22 mouse cellular contexts compared by ENCODE assay signal in the genomic region with DNA sequence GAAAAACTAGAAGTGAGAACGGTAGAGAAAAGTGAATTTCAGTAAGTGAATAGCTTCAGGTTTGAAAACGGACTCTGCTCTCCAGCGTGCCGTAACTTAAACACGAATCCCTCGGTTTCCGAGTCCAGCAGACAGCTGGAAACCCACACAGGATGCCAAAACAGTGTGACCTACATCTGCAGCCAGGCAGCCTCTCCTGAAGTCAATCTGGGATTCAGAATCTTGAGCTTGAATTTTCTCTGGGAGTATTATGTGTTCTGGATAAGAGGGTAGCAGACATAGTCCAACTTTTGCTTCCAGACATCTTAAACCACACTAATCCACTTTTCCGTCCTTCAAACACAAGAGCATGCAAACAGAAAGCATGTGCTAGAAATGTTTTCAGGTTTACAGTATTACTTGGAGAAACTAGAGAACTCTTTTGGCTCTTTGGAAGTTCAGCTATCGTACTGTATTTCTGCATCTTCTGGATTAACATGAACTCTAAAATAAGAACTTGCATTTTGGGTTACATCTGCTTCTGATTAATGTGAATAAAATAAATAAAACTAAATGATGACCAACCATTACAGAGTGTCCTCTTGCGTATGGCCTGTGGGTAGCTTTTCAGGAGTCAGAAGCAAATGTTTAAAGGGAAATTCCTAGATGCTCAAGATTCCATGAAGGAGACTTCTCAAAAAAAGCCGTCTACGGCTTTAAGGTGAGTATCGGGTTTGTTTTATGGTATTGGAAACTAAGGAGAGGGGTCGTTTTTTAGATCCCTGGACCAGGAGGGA.
A peak's percentile ranks its signal among the peaks of the same experiment; 100 is the strongest.
DNase-seq lines count a peak whose midpoint lies in the region; ATAC-seq and TF ChIP-seq lines count a peak whose summit lies in the region.
"Had no signal": no experiment of that assay in that cellular context is flagged by ENCODE, and none has a peak within 500 bp of the region (broad histone marks: within the 10 kb centered on the region; RNA-seq: fewer than 3 reads in every experiment).

No protein-coding gene starts in this region.

- no peak for TF ChIP-seq EP300 in stomach, postnatal 0 days (optimal IDR thresholded peaks at IDR 0.05)

- no peak for ATAC-seq in heart, embryonic 11.5 days (replicated peaks; ENCODE audit: insufficient number of reproducible peaks, low FRiP score, low TSS enrichment)
- ATAC-seq in stomach, embryonic 14.5 days (ENCODE audit: insufficient number of reproducible peaks, insufficient read depth, low FRiP score, low read depth) = no peak
- ATAC-seq in stomach, postnatal 0 days (ENCODE audit: low FRiP score, low TSS enrichment) = no peak
- ATAC-seq in hindbrain, embryonic 14.5 days (ENCODE audit: low FRiP score) = no peak
- ATAC-seq: forebrain, embryonic 16.5 days; hindbrain, embryonic 16.5 days; intestine, postnatal 0 days; liver, postnatal 0 days; Patski had no signal

- no peaks in the 10 kb centered on the region for H3K4me1 ChIP-seq in heart, embryonic 11.5 days (ENCODE audit: control insufficient read depth, insufficient read depth, low read length)
- no peaks in the 10 kb centered on the region for H3K4me1 ChIP-seq in stomach, embryonic 14.5 days (ENCODE audit: control insufficient read depth, insufficient read depth, low read length)
- no peaks in the 10 kb centered on the region for H3K4me1 ChIP-seq in stomach, postnatal 0 days (replicated peaks; ENCODE audit: control insufficient read depth, insufficient read depth)
- no peaks in the 10 kb centered on the region for H3K4me1 ChIP-seq in hindbrain, embryonic 14.5 days (replicated peaks; ENCODE audit: control insufficient read depth, insufficient read depth, low read length)
- H3K4me1 ChIP-seq: heart, embryonic 15.5 days; neural tube, embryonic 12.5 days had no signal

- 76% methylated on average over 14 of the region's 14 CpGs for WGBS in heart, embryonic 11.5 days (ENCODE audit: insufficient replicate concordance)
- WGBS in stomach, embryonic 14.5 days = 54% methylated on average over 14 of the region's 14 CpGs
- WGBS in stomach, postnatal 0 days = 46% methylated on average over 14 of the region's 14 CpGs
- WGBS in hindbrain, embryonic 14.5 days = 87% methylated on average over 14 of the region's 14 CpGs

- no peaks in the 10 kb centered on the region for H3K36me3 ChIP-seq in heart, embryonic 11.5 days (ENCODE audit: control insufficient read depth, insufficient read depth, low read length)
- no peaks in the 10 kb centered on the region for H3K36me3 ChIP-seq in stomach, embryonic 14.5 days (ENCODE audit: control insufficient read depth, insufficient read depth, low read length)
- H3K36me3 ChIP-seq in stomach, postnatal 0 days (ENCODE audit: control insufficient read depth, insufficient read depth, low read length) = no peaks in the 10 kb centered on the region
- no peaks in the 10 kb centered on the region for H3K36me3 ChIP-seq in hindbrain, embryonic 14.5 days (replicated peaks; ENCODE audit: control insufficient read depth, insufficient read depth)
- H3K36me3 ChIP-seq: heart, embryonic 15.5 days; limb, embryonic 12.5 days; neural tube, embryonic 12.5 days had no signal

- TF ChIP-seq CTCF in stomach, postnatal 0 days (IDR thresholded peaks at IDR 0.05; ENCODE audit: low read depth) = no peak

- H3K27me3 ChIP-seq in heart, embryonic 11.5 days (ENCODE audit: control insufficient read depth, insufficient read depth, low read length) = no peaks in the 10 kb centered on the region
- H3K27me3 ChIP-seq in stomach, embryonic 14.5 days (ENCODE audit: control insufficient read depth, insufficient read depth, low read length) = no peaks in the 10 kb centered on the region
- no peaks in the 10 kb centered on the region for H3K27me3 ChIP-seq in stomach, postnatal 0 days (ENCODE audit: control insufficient read depth, insufficient read depth, low read length)
- H3K27me3 ChIP-seq in hindbrain, embryonic 14.5 days (ENCODE audit: control insufficient read depth, insufficient read depth, low read length) = no peaks in the 10 kb centered on the region
- H3K27me3 ChIP-seq: heart, embryonic 15.5 days; limb, embryonic 12.5 days; neural tube, embryonic 12.5 days; Patski had no signal

- H3K4me3 ChIP-seq in heart, embryonic 11.5 days (ENCODE audit: low read depth, low read length) = no peak overlapping the region
- no peak overlapping the region for H3K4me3 ChIP-seq in stomach, embryonic 14.5 days (ENCODE audit: low read depth, low read length)
- H3K4me3 ChIP-seq in stomach, postnatal 0 days (ENCODE audit: low read depth, low read length) = no peak overlapping the region
- no peak overlapping the region for H3K4me3 ChIP-seq in hindbrain, embryonic 14.5 days (replicated peaks; ENCODE audit: low read length)
- H3K4me3 ChIP-seq: erythroblast, embryonic 14.5 days; heart, embryonic 15.5 days; left cerebral cortex, adult 2 months; limb, embryonic 12.5 days; neural tube, embryonic 12.5 days had no signal

- no peaks in the 10 kb centered on the region for H3K9me3 ChIP-seq in heart, embryonic 11.5 days (replicated peaks; ENCODE audit: control insufficient read depth, low read length)
- H3K9me3 ChIP-seq in stomach, embryonic 14.5 days (ENCODE audit: control insufficient read depth, low read depth, low read length) = no peaks in the 10 kb centered on the region
- H3K9me3 ChIP-seq in stomach, postnatal 0 days (ENCODE audit: control insufficient read depth, low read length) = no peaks in the 10 kb centered on the region
- H3K9me3 ChIP-seq in hindbrain, embryonic 14.5 days (ENCODE audit: control insufficient read depth, low read length) = no peaks in the 10 kb centered on the region
- H3K9me3 ChIP-seq: heart, embryonic 15.5 days; neural tube, embryonic 12.5 days had no signal

- no peak overlapping the region for H3K4me2 ChIP-seq in heart, embryonic 11.5 days
- H3K4me2 ChIP-seq in stomach, embryonic 14.5 days (replicated peaks; ENCODE audit: low read depth, low read length) = no peak overlapping the region
- H3K4me2 ChIP-seq in stomach, postnatal 0 days (replicated peaks; ENCODE audit: low read depth) = no peak overlapping the region
- no peak overlapping the region for H3K4me2 ChIP-seq in hindbrain, embryonic 14.5 days (replicated peaks)
- H3K4me2 ChIP-seq: heart, embryonic 15.5 days; limb, embryonic 12.5 days; neural tube, embryonic 12.5 days had no signal

- DNase-seq in heart, adult 8-10 months (ENCODE audit: low spot score) = peak; percentile 15
- DNase-seq in stomach, postnatal 0 days (ENCODE audit: low spot score) = no peak
- peak; percentile 9 for DNase-seq in fibroblast of lung, adult 2 months (ENCODE audit: low read depth)
- no peak for DNase-seq in cerebellum, postnatal 36 days
- no peak for DNase-seq in hindbrain, embryonic 14.5 days (ENCODE audit: low spot score)
- DNase-seq: adrenal gland, postnatal 25 days; cerebellum, adult 2 months; kidney, postnatal 14 days; liver, postnatal 0 days; lung, postnatal 36 days; thymus, postnatal 36 days had no signal

- H3K9ac ChIP-seq in heart, embryonic 11.5 days (ENCODE audit: low read depth, low read length) = no peak overlapping the region
- no peak overlapping the region for H3K9ac ChIP-seq in stomach, embryonic 14.5 days (replicated peaks; ENCODE audit: low read depth, low read length)
- no peak overlapping the region for H3K9ac ChIP-seq in stomach, postnatal 0 days (ENCODE audit: low read length)
- H3K9ac ChIP-seq in hindbrain, embryonic 14.5 days = no peak overlapping the region
- H3K9ac ChIP-seq: heart, embryonic 15.5 days; limb, embryonic 12.5 days; liver, postnatal 0 days; neural tube, embryonic 12.5 days had no signal

- H3K27ac ChIP-seq in heart, embryonic 11.5 days (ENCODE audit: low read depth, low read length) = no peak overlapping the region
- H3K27ac ChIP-seq in stomach, embryonic 14.5 days (ENCODE audit: low read length) = peak overlapping the region; percentile 13; the same call in 1 of the 2 replicates
- no peak overlapping the region for H3K27ac ChIP-seq in stomach, postnatal 0 days (replicated peaks)
- no peak overlapping the region for H3K27ac ChIP-seq in hindbrain, embryonic 14.5 days
- H3K27ac ChIP-seq: heart, embryonic 15.5 days; left cerebral cortex, adult 2 months; limb, embryonic 12.5 days; neural tube, embryonic 12.5 days had no signal

Comparison
In these comparisons a context has a peak if more than half of its experiments do, and no peak if none do; other contexts are left out.
1. DNase-seq: peak in heart, adult 8-10 months (single experiment) and fibroblast of lung, adult 2 months (single experiment); none in stomach, postnatal 0 days (single experiment), cerebellum, postnatal 36 days (0 of 2) and hindbrain, embryonic 14.5 days (single experiment).